Mouse (Mus musculus): ENCODE measurements around the gene Hoxa7. TPM values are rescaled to one million over a fixed set of nuclear protein-coding genes. Genes with fewer than 3 reads are reported as not detected.

The Hoxa7 gene
- polyA plus RNA-seq, 1 experiment: 2.5 TPM

- Histone ChIP-seq H3K27ac (ENCODE audit: insufficient read depth, low read depth, low read length) (peak overlapping the region; percentile 65; the same call in 1 of the 2 replicates), H3K4me1 (ENCODE audit: control insufficient read depth, insufficient read depth, insufficient read length, low read length) (peaks cover 3% of the 10 kb centered on the region; the same call in 1 of the 2 replicates), H3K27me3 (ENCODE audit: control insufficient read depth, insufficient read depth, low read length) (peaks cover 40% of the 10 kb centered on the region), H3K36me3 (ENCODE audit: control insufficient read depth, insufficient read depth, low read length) (no peaks in the 10 kb centered on the region), H3K4me3 (ENCODE audit: low read depth, low read length) (peak overlapping the region; percentile 59)
- WGBS: 26% methylated on average over 20 of the region's 35 CpGs
- TF ChIP-seq CTCF (IDR thresholded peaks at IDR 0.05; ENCODE audit: extremely low read depth, insufficient read length, insufficient replicate concordance, low read depth, low read length): no peak
- no peak for TF ChIP-seq POLR2A (IDR thresholded peaks at IDR 0.05; ENCODE audit: low read depth, low read length)
These were observed 45.8 kb downstream of the Hoxa7 start for GRCm38 (mm10) chr6:52175864-52176263.

- Histone ChIP-seq H3K4me1 (ENCODE audit: control insufficient read depth, insufficient read depth, insufficient read length, low read length) (peaks cover 8% of the 10 kb centered on the region; the same call in 1 of the 2 replicates), H3K27ac (ENCODE audit: insufficient read depth, low read depth, low read length) (peak overlapping the region; percentile 72), H3K4me3 (ENCODE audit: low read depth, low read length) (peak overlapping the region; percentile 59), H3K36me3 (ENCODE audit: control insufficient read depth, insufficient read depth, low read length) (no peaks in the 10 kb centered on the region), H3K27me3 (ENCODE audit: control insufficient read depth, insufficient read depth, low read length) (peaks cover 44% of the 10 kb centered on the region)
- no peak for TF ChIP-seq POLR2A (IDR thresholded peaks at IDR 0.05; ENCODE audit: low read depth, low read length)
- no peak for TF ChIP-seq CTCF (IDR thresholded peaks at IDR 0.05; ENCODE audit: extremely low read depth, insufficient read length, insufficient replicate concordance, low read depth, low read length)
- 19% methylated on average over 39 of the region's 41 CpGs for WGBS
These were observed 46.5 kb downstream of the Hoxa7 start for GRCm38 (mm10) chr6:52174968-52175751.

- H3K4me1 ChIP-seq (ENCODE audit: control insufficient read depth, insufficient read depth, insufficient read length, low read length): peaks cover 10% of the 10 kb centered on the region; the same call in 1 of the 2 replicates
- H3K36me3 ChIP-seq (ENCODE audit: control insufficient read depth, insufficient read depth, low read length): no peaks in the 10 kb centered on the region
- H3K4me3 ChIP-seq (ENCODE audit: low read depth, low read length): no peak overlapping the region
- no peak for TF ChIP-seq POLR2A (IDR thresholded peaks at IDR 0.05; ENCODE audit: low read depth, low read length)
- no peak for TF ChIP-seq CTCF (IDR thresholded peaks at IDR 0.05; ENCODE audit: extremely low read depth, insufficient read length, insufficient replicate concordance, low read depth, low read length)
- H3K27me3 ChIP-seq (ENCODE audit: control insufficient read depth, insufficient read depth, low read length): peaks cover 41% of the 10 kb centered on the region
- WGBS: 49% methylated on average over 4 of the region's 4 CpGs
- no peak overlapping the region for H3K27ac ChIP-seq (ENCODE audit: insufficient read depth, low read depth, low read length)
These were observed 48.0 kb downstream of the Hoxa7 start for GRCm38 (mm10) chr6:52173648-52174047.

- no peak for TF ChIP-seq CTCF (IDR thresholded peaks at IDR 0.05; ENCODE audit: extremely low read depth, insufficient read length, insufficient replicate concordance, low read depth, low read length)
- TF ChIP-seq POLR2A (IDR thresholded peaks at IDR 0.05; ENCODE audit: low read depth, low read length): no peak
- no peaks in the 10 kb centered on the region for H3K36me3 ChIP-seq (ENCODE audit: control insufficient read depth, insufficient read depth, low read length)
- peaks cover 10% of the 10 kb centered on the region; the same call in 1 of the 2 replicates for H3K4me1 ChIP-seq (ENCODE audit: control insufficient read depth, insufficient read depth, insufficient read length, low read length)
- 24% methylated on average over 35 of the region's 35 CpGs for WGBS
- peak overlapping the region; percentile 66 for H3K27ac ChIP-seq (ENCODE audit: insufficient read depth, low read depth, low read length)
- H3K27me3 ChIP-seq (ENCODE audit: control insufficient read depth, insufficient read depth, low read length): peaks cover 42% of the 10 kb centered on the region
- peak overlapping the region; percentile 46 for H3K4me3 ChIP-seq (ENCODE audit: low read depth, low read length)
These were observed 49.2 kb downstream of the Hoxa7 start for GRCm38 (mm10) chr6:52172501-52172900.

- Histone ChIP-seq H3K36me3 (ENCODE audit: control insufficient read depth, insufficient read depth, low read length) (no peaks in the 10 kb centered on the region), H3K4me3 (ENCODE audit: low read depth, low read length) (no peak overlapping the region), H3K4me1 (ENCODE audit: control insufficient read depth, insufficient read depth, insufficient read length, low read length) (peaks cover 10% of the 10 kb centered on the region; the same call in 1 of the 2 replicates), H3K27me3 (ENCODE audit: control insufficient read depth, insufficient read depth, low read length) (peaks cover 39% of the 10 kb centered on the region), H3K27ac (ENCODE audit: insufficient read depth, low read depth, low read length) (no peak overlapping the region)
- TF ChIP-seq CTCF (IDR thresholded peaks at IDR 0.05; ENCODE audit: extremely low read depth, insufficient read length, insufficient replicate concordance, low read depth, low read length) (no peak), POLR2A (IDR thresholded peaks at IDR 0.05; ENCODE audit: low read depth, low read length) (no peak)
- WGBS: 53% methylated on average over 7 of the region's 7 CpGs
These were observed 49.7 kb downstream of the Hoxa7 start for GRCm38 (mm10) chr6:52171938-52172337.

- H3K4me1 ChIP-seq (ENCODE audit: control insufficient read depth, insufficient read depth, insufficient read length, low read length): peaks cover 10% of the 10 kb centered on the region; the same call in 1 of the 2 replicates
- H3K36me3 ChIP-seq (ENCODE audit: control insufficient read depth, insufficient read depth, low read length): no peaks in the 10 kb centered on the region
- H3K27ac ChIP-seq (ENCODE audit: insufficient read depth, low read depth, low read length): peak overlapping the region; percentile 67
- 68% methylated on average over 4 of the region's 4 CpGs for WGBS
- H3K4me3 ChIP-seq (ENCODE audit: low read depth, low read length): no peak overlapping the region
- H3K27me3 ChIP-seq (ENCODE audit: control insufficient read depth, insufficient read depth, low read length): peaks cover 39% of the 10 kb centered on the region
- TF ChIP-seq POLR2A (IDR thresholded peaks at IDR 0.05; ENCODE audit: low read depth, low read length): no peak
- no peak for TF ChIP-seq CTCF (IDR thresholded peaks at IDR 0.05; ENCODE audit: extremely low read depth, insufficient read length, insufficient replicate concordance, low read depth, low read length)
These were observed 50.3 kb downstream of the Hoxa7 start for GRCm38 (mm10) chr6:52171331-52171730.

GRCm38 (mm10) chr6:52170898-52171223 lies 50.8 kb downstream of the Hoxa7 start:
- Histone ChIP-seq H3K27ac (ENCODE audit: insufficient read depth, low read depth, low read length) (peak overlapping the region; percentile 67), H3K4me1 (ENCODE audit: control insufficient read depth, insufficient read depth, insufficient read length, low read length) (peaks cover 10% of the 10 kb centered on the region; the same call in 1 of the 2 replicates), H3K27me3 (ENCODE audit: control insufficient read depth, insufficient read depth, low read length) (peaks cover 38% of the 10 kb centered on the region), H3K36me3 (ENCODE audit: control insufficient read depth, insufficient read depth, low read length) (no peaks in the 10 kb centered on the region), H3K4me3 (ENCODE audit: low read depth, low read length) (no peak overlapping the region)
- 71% methylated on average over 5 of the region's 5 CpGs for WGBS
- no peak for TF ChIP-seq POLR2A (IDR thresholded peaks at IDR 0.05; ENCODE audit: low read depth, low read length)
- no peak for TF ChIP-seq CTCF (IDR thresholded peaks at IDR 0.05; ENCODE audit: extremely low read depth, insufficient read length, insufficient replicate concordance, low read depth, low read length)

Data from small intestine, adult 2 months (tissue).